13 mouse cellular contexts compared by ENCODE assay signal in the genomic region with DNA sequence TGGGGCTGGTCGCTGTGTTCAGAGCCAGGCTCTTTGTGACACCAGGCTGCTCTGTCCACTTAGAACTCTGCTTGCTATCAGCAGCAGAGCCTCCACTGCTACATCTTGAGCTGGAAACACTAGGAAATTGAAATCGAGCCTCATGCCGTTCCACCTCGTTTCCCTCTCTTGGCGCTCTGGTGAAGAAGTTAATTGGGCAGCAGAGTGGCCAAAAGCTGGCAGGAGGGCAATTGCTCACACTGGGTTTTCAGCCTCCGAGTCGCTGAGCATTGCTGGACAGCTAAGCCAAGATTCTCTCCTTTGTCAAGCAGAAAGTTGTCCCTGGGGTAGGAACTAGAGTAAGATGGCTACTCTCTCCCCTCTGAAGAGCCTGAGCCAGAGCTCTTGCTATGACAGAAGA. TPM values are rescaled to one million over a fixed set of nuclear protein-coding genes. Genes with fewer than 3 reads are reported as not detected.
DNase-seq lines count a peak whose midpoint lies in the region; ATAC-seq and TF ChIP-seq lines count a peak whose summit lies in the region.
"Had no signal": no experiment of that assay in that cellular context is flagged by ENCODE, and none has a peak within 500 bp of the region (broad histone marks: within the 10 kb centered on the region; RNA-seq: fewer than 3 reads in every experiment).

No protein-coding gene starts in this region.

- H3K36me3 ChIP-seq in forebrain, postnatal 0 days (ENCODE audit: insufficient read depth), result peaks cover 63% of the 10 kb centered on the region
- peaks cover 26% of the 10 kb centered on the region for H3K36me3 ChIP-seq in midbrain, embryonic 15.5 days (replicated peaks)

- 0 out of 2 replicates have a peak, but pooled peaks cover 3% of the 10 kb centered on the region for H3K4me1 ChIP-seq in forebrain, postnatal 0 days (ENCODE audit: insufficient read depth)
- peaks cover 35% of the 10 kb centered on the region for H3K4me1 ChIP-seq in midbrain, embryonic 15.5 days

- WGBS in forebrain, postnatal 0 days, result 37% methylated on average over 7 of the region's 7 CpGs
- WGBS in midbrain, embryonic 15.5 days, result 63% methylated on average over 7 of the region's 7 CpGs

- H3K4me2 ChIP-seq in forebrain, postnatal 0 days (ENCODE audit: low read depth), result no peak overlapping the region
- H3K4me2 ChIP-seq in midbrain, embryonic 15.5 days, result no peak overlapping the region
- H3K4me2 ChIP-seq: embryonic facial prominence, embryonic 15.5 days had no signal

- H3K27me3 ChIP-seq in forebrain, postnatal 0 days (ENCODE audit: insufficient read depth, low read length), result no peaks in the 10 kb centered on the region
- no peaks in the 10 kb centered on the region for H3K27me3 ChIP-seq in midbrain, embryonic 15.5 days (replicated peaks)
- H3K27me3 ChIP-seq: embryonic facial prominence, embryonic 15.5 days had no signal

- H3K9me3 ChIP-seq in forebrain, postnatal 0 days (ENCODE audit: low read length), result no peaks in the 10 kb centered on the region
- no peaks in the 10 kb centered on the region for H3K9me3 ChIP-seq in midbrain, embryonic 15.5 days
- H3K9me3 ChIP-seq: embryonic facial prominence, embryonic 15.5 days had no signal

- H3K27ac ChIP-seq in forebrain, postnatal 0 days (ENCODE audit: low read depth, low read length), result no peak overlapping the region
- H3K27ac ChIP-seq in midbrain, embryonic 15.5 days, result peak overlapping the region; percentile 76
- H3K27ac ChIP-seq: embryonic facial prominence, embryonic 15.5 days had no signal

- peak; percentile 30; the same call in 1 of the 2 replicates for ATAC-seq in forebrain, postnatal 0 days
- 0 out of 2 replicates have a peak, but pooled peaks have one; percentile 13 for ATAC-seq in midbrain, embryonic 15.5 days (replicated peaks)

- TF ChIP-seq CTCF in forebrain, postnatal 0 days (IDR thresholded peaks at IDR 0.05; ENCODE audit: low read depth), result no peak

- H3K4me3 ChIP-seq in forebrain, postnatal 0 days (ENCODE audit: low read depth, low read length), result no peak overlapping the region
- no peak overlapping the region for H3K4me3 ChIP-seq in midbrain, embryonic 15.5 days
- H3K4me3 ChIP-seq: embryonic facial prominence, embryonic 15.5 days had no signal

- peak; percentile 16 for DNase-seq in layer of hippocampus, adult 9-11 months
- DNase-seq in layer of hippocampus, postnatal 25 days (ENCODE audit: extremely low spot score in 1 of 2, low spot score in 1 of 2), result no peak
- DNase-seq in cerebellum, postnatal 10 days, result peak; percentile 79 to 86
- DNase-seq in forebrain, postnatal 0 days, result no peak
- no peak for DNase-seq in thymus, adult 18-20 months
- no peak for DNase-seq in retina, embryonic 14.5 days (ENCODE audit: low spot score)
- DNase-seq: gastrocnemius, postnatal 10 days; heart, postnatal 10 days; liver had no signal

- no peak overlapping the region; the same call in 1 of the 2 replicates for H3K9ac ChIP-seq in forebrain, postnatal 0 days
- no peak overlapping the region for H3K9ac ChIP-seq in midbrain, embryonic 15.5 days
- H3K9ac ChIP-seq: embryonic facial prominence, embryonic 15.5 days had no signal

RNA-seq across cellular contexts. Expression of a gene that starts 33.0 kb away (rescaled TPM):
- total RNA-seq in layer of hippocampus, postnatal 25 days (2021), result under 1 TPM in 1 of 2 experiments, not detected in 1; 0.59 TPM
- 1.5 and 1.7 TPM in 2 replicates for total RNA-seq in forebrain, postnatal 0 days (2014; rRNA removed)
- polyA plus RNA-seq in forebrain, postnatal 0 days (2015; fragmentation: Nextera tagmentation; extraction: Ambion mirVana), result 0.74 and 2.8 TPM in 2 replicates
- polyA plus RNA-seq in midbrain, embryonic 15.5 days (2015; fragmentation: Nextera tagmentation; extraction: Ambion mirVana), result 1.3 and 4.1 TPM in 2 replicates
- total RNA-seq: gastrocnemius, postnatal 10 days; heart, postnatal 10 days; layer of hippocampus, postnatal 10 days had no signal
- polyA plus RNA-seq: embryonic facial prominence, embryonic 15.5 days; neural tube, embryonic 11.5 days had no signal

RNA-seq across cellular contexts. Expression of a gene that starts 35.0 kb away (rescaled TPM):
- 1 to 10 TPM; 1.0 to 1.2 TPM for total RNA-seq in layer of hippocampus, postnatal 25 days (2021)
- total RNA-seq in forebrain, postnatal 0 days (2014; rRNA removed), result 0.38 and 1.2 TPM in 2 replicates
- 0.23 and 0.65 TPM in 2 replicates for polyA plus RNA-seq in forebrain, postnatal 0 days (2015; fragmentation: Nextera tagmentation; extraction: Ambion mirVana)
- polyA plus RNA-seq in midbrain, embryonic 15.5 days (2015; fragmentation: Nextera tagmentation; extraction: Ambion mirVana), result 0.50 and 0.74 TPM in 2 replicates

RNA-seq across cellular contexts. Expression of a gene that starts 35.5 kb away (rescaled TPM):
- 100 to 1,000 TPM; 133 to 141 TPM for total RNA-seq in layer of hippocampus, postnatal 25 days (2021)
- total RNA-seq in forebrain, postnatal 0 days (2014; rRNA removed), result 175 and 198 TPM in 2 replicates
- polyA plus RNA-seq in forebrain, postnatal 0 days (2015; fragmentation: Nextera tagmentation; extraction: Ambion mirVana), result 152 and 184 TPM in 2 replicates
- 215 and 218 TPM in 2 replicates for polyA plus RNA-seq in midbrain, embryonic 15.5 days (2015; fragmentation: Nextera tagmentation; extraction: Ambion mirVana)

RNA-seq across cellular contexts. Expression of a gene that starts 53.1 kb away (rescaled TPM):
- 10 to 100 TPM; 61.3 to 66.5 TPM for total RNA-seq in layer of hippocampus, postnatal 25 days (2021)
- total RNA-seq in forebrain, postnatal 0 days (2014; rRNA removed), result 69.9 and 73.6 TPM in 2 replicates
- polyA plus RNA-seq in forebrain, postnatal 0 days (2015; fragmentation: Nextera tagmentation; extraction: Ambion mirVana), result 139 TPM in 2 replicates
- 104 and 107 TPM in 2 replicates for polyA plus RNA-seq in midbrain, embryonic 15.5 days (2015; fragmentation: Nextera tagmentation; extraction: Ambion mirVana)

Comparison
In these comparisons a context has a peak if more than half of its experiments do, and no peak if none do; other contexts are left out.
1. DNase-seq: peak in layer of hippocampus, adult 9-11 months (single experiment) and cerebellum, postnatal 10 days (2 of 2); none in layer of hippocampus, postnatal 25 days (0 of 2), forebrain, postnatal 0 days (single experiment), thymus, adult 18-20 months (0 of 2) and retina, embryonic 14.5 days (single experiment).